Mouse (Mus musculus): ENCODE results near the gene Sec1. TPM values are rescaled to one million over a fixed set of nuclear protein-coding genes. Genes with fewer than 3 reads are reported as not detected.

The Sec1 gene
- total and polyA plus RNA-seq, 3 experiments = 0.02 TPM; not detected in 2

DNA sequence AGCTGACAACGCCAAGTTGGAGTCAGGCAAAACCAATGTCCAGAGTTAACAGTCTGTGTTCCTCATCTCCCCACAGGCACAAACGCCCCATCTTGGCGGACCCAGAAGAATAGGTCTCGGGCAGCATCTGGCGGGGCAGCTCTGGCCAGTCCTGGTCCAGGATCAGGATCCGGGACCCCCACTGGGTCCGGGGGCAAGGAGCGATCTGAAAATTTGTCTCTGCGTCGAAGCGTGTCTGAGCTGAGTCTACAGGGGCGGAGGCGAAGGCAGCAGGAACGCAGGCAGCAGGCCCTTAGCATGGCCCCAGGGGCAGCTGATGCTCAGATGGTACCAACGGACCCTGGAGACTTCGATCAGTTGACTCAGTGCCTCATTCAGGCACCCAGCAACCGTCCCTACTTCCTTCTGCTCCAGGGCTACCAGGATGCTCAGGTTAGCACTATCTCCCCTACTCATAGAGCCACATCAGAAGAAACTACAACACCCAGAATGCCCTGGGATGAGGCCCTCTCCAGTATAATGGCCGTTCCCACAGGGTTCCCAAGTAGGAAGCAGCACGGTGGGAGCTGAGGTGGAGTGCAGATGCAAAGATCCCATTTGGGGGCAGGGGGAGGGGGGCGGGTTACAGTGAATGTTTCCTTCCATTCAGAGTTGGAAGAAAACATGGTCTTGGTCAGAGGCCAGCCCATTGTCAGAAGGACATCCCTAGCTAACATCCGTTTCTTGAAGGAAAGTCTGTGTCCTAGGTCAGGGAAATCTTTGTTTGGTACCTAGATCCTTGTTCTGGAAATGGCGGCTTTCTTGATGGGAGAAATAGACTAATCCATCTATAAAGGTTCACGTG is 63.9 kb downstream of the Sec1 start:
- Histone ChIP-seq H3K27me3 (ENCODE audit: insufficient read depth, low read length) (peaks cover 15% of the 10 kb centered on the region; the same call in 1 of the 2 replicates), H3K36me3 (replicated peaks) (no peaks in the 10 kb centered on the region), H3K9me3 (replicated peaks) (peaks cover 9% of the 10 kb centered on the region), H3K4me3 (ENCODE audit: low read depth, low read length) (no peak overlapping the region), H3K4me1 (ENCODE audit: insufficient read depth, low read depth, low read length) (peaks cover 6% of the 10 kb centered on the region)
- no peak for ATAC-seq (ENCODE audit: extremely low read depth, insufficient number of reproducible peaks, low FRiP score, poor library complexity, severe bottlenecking)
- TF ChIP-seq POLR2AphosphoS5 (IDR thresholded peaks at IDR 0.05; ENCODE audit: insufficient replicate concordance, low read depth, low read length) (no peak), TAL1 (conservative IDR thresholded peaks at IDR 0.05; ENCODE audit: low read depth, low read length) (no peak), GATA2 (IDR thresholded peaks at IDR 0.05; ENCODE audit: borderline replicate concordance, low read depth, low read length) (no peak), GATA1 (IDR thresholded peaks at IDR 0.05; ENCODE audit: borderline replicate concordance, low read length) (no peak)
- DNase-seq (ENCODE audit: low spot score) = no peak

DNA sequence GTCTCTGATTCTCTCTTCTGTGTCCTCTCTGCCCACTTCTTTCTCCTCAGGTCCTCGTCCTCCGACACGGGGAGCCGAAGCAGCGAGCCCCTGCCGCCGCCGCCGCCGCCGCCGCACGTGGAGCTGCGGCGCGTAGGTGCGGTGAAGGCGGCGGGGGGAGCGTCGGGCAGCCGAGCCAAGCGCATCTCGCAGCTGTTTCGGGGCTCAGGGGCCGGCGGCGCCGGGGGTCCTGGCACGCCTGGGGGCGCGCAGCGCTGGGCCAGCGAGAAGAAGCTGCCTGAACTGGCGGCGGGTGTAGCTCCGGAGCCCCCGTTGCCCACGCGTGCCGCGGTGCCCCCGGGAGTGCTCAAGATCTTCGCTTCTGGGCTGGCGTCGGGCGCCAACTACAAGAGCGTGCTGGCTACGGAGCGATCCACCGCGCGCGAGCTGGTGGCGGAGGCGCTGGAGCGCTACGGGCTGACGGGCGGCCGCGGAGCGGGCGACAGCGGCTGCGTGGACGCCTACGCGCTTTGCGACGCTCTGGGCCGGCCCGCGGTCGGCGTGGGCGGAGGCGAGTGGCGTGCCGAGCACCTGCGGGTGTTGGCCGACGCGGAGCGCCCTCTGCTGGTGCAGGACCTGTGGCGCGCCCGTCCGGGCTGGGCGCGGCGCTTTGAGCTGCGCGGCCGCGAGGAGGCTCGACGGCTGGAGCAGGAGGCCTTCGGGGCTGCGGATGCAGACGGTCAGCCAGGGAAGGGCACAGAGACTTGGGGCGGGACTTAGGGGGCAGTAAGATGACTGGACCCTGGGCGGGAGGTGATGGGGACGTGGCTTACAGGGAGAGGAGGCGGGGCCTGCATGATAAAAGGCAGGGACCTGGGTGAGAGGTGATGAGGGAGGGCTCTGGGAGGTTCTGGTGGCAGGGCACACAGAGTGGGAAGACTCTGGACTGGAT is 65.6 kb downstream of the Sec1 start:
- H3K36me3 ChIP-seq (replicated peaks) = no peaks in the 10 kb centered on the region
- TF ChIP-seq CTCF (IDR thresholded peaks at IDR 0.05; ENCODE audit: low read depth, low read length) (no peak), TAL1 (conservative IDR thresholded peaks at IDR 0.05; ENCODE audit: low read depth, low read length) (no peak), GATA1 (IDR thresholded peaks at IDR 0.05; ENCODE audit: borderline replicate concordance, low read length) (no peak), POLR2AphosphoS5 (IDR thresholded peaks at IDR 0.05; ENCODE audit: insufficient replicate concordance, low read depth, low read length) (no peak), GATA2 (IDR thresholded peaks at IDR 0.05; ENCODE audit: borderline replicate concordance, low read depth, low read length) (no peak)
- no peak for ATAC-seq (ENCODE audit: extremely low read depth, insufficient number of reproducible peaks, low FRiP score, poor library complexity, severe bottlenecking)
- peaks cover 15% of the 10 kb centered on the region; the same call in 1 of the 2 replicates for H3K27me3 ChIP-seq (ENCODE audit: insufficient read depth, low read length)
- H3K4me1 ChIP-seq (ENCODE audit: insufficient read depth, low read depth, low read length) = no peaks in the 10 kb centered on the region
- H3K4me3 ChIP-seq (ENCODE audit: low read depth, low read length) = no peak overlapping the region; the same call in 1 of the 2 replicates
- peaks cover 9% of the 10 kb centered on the region for H3K9me3 ChIP-seq (replicated peaks)
- DNase-seq (ENCODE audit: low spot score) = no peak

Other genes with a start within 250 kb of the Sec1 start
Only the 20 nearest of the 34 such genes appear.
- gene Hsd17b14, start 139.5 kb downstream of the Sec1 start, total RNA-seq (2014; fragmentation: Nextera tagmentation) = 34.9 and 44.8 TPM in 2 replicates
- gene Hsd17b14, start 139.5 kb downstream of the Sec1 start, total RNA-seq (2017) = 8.2 and 14.5 TPM in 2 replicates
- gene Hsd17b14, start 139.5 kb downstream of the Sec1 start, polyA plus RNA-seq (2012) = 5.1 and 6.0 TPM in 2 replicates
- 149 and 178 TPM in 2 replicates for gene Bcat2, start 124.2 kb downstream of the Sec1 start, total RNA-seq (2014; fragmentation: Nextera tagmentation)
- 45.9 and 47.0 TPM in 2 replicates for gene Bcat2, start 124.2 kb downstream of the Sec1 start, total RNA-seq (2017)
- gene Bcat2, start 124.2 kb downstream of the Sec1 start, polyA plus RNA-seq (2012) = 73.1 and 114 TPM in 2 replicates
- not detected in 2 replicates for gene Fgf21, start 78.9 kb downstream of the Sec1 start, total RNA-seq (2014; fragmentation: Nextera tagmentation)
- gene Fgf21, start 78.9 kb downstream of the Sec1 start, total RNA-seq (2017) = 0.16 TPM in 1 of 2 replicates, not detected in the other
- not detected in 2 replicates for gene Fgf21, start 78.9 kb downstream of the Sec1 start, polyA plus RNA-seq (2012)
- gene Fut1, start 77.1 kb downstream of the Sec1 start, total RNA-seq (2014; fragmentation: Nextera tagmentation) = not detected in 2 replicates
- 0.16 TPM in 1 of 2 replicates, not detected in the other for gene Fut1, start 77.1 kb downstream of the Sec1 start, total RNA-seq (2017)
- not detected in 2 replicates for gene Fut1, start 77.1 kb downstream of the Sec1 start, polyA plus RNA-seq (2012)
- 0.68 TPM in 1 of 2 replicates, not detected in the other for gene Izumo1, start 72.6 kb downstream of the Sec1 start, total RNA-seq (2014; fragmentation: Nextera tagmentation)
- gene Izumo1, start 72.6 kb downstream of the Sec1 start, total RNA-seq (2017) = 0.05 TPM in 1 of 2 replicates, not detected in the other
- gene Izumo1, start 72.6 kb downstream of the Sec1 start, polyA plus RNA-seq (2012) = 0.10 and 0.12 TPM in 2 replicates
- 0.60 and 0.83 TPM in 2 replicates for gene Rasip1, start 66.9 kb downstream of the Sec1 start, total RNA-seq (2014; fragmentation: Nextera tagmentation)
- gene Rasip1, start 66.9 kb downstream of the Sec1 start, total RNA-seq (2017) = 0.06 and 0.11 TPM in 2 replicates
- gene Rasip1, start 66.9 kb downstream of the Sec1 start, polyA plus RNA-seq (2012) = 0.90 and 0.95 TPM in 2 replicates
- not detected in 2 replicates for gene Mamstr, start 54.4 kb downstream of the Sec1 start, total RNA-seq (2014; fragmentation: Nextera tagmentation)
- not detected in 2 replicates for gene Mamstr, start 54.4 kb downstream of the Sec1 start, total RNA-seq (2017)
- not detected in 2 replicates for gene Mamstr, start 54.4 kb downstream of the Sec1 start, polyA plus RNA-seq (2012)
- gene Fut2, start 28.0 kb downstream of the Sec1 start, total RNA-seq (2014; fragmentation: Nextera tagmentation) = not detected in 2 replicates
- gene Fut2, start 28.0 kb downstream of the Sec1 start, total RNA-seq (2017) = 0.38 TPM in 1 of 2 replicates, not detected in the other
- not detected in 2 replicates for gene Fut2, start 28.0 kb downstream of the Sec1 start, polyA plus RNA-seq (2012)
- gene Ntn5, start 10.4 kb downstream of the Sec1 start, total RNA-seq (2014; fragmentation: Nextera tagmentation) = not detected in 2 replicates
- not detected in 2 replicates for gene Ntn5, start 10.4 kb downstream of the Sec1 start, total RNA-seq (2017)
- gene Ntn5, start 10.4 kb downstream of the Sec1 start, polyA plus RNA-seq (2012) = 0.21 and 0.29 TPM in 2 replicates
- 0.92 and 3.5 TPM in 2 replicates for gene Car11, start 5.4 kb upstream of the Sec1 start, total RNA-seq (2014; fragmentation: Nextera tagmentation)
- gene Car11, start 5.4 kb upstream of the Sec1 start, total RNA-seq (2017) = 0.16 and 0.58 TPM in 2 replicates
- gene Car11, start 5.4 kb upstream of the Sec1 start, polyA plus RNA-seq (2012) = 0.63 and 0.78 TPM in 2 replicates
- gene Dbp, start 10.7 kb upstream of the Sec1 start, total RNA-seq (2014; fragmentation: Nextera tagmentation) = 22.8 and 30.2 TPM in 2 replicates
- gene Dbp, start 10.7 kb upstream of the Sec1 start, total RNA-seq (2017) = 33.7 and 37.8 TPM in 2 replicates
- gene Dbp, start 10.7 kb upstream of the Sec1 start, polyA plus RNA-seq (2012) = 18.0 and 23.0 TPM in 2 replicates
- 3,054 and 3,291 TPM in 2 replicates for gene Rpl18, start 21.1 kb upstream of the Sec1 start, total RNA-seq (2014; fragmentation: Nextera tagmentation)
- gene Rpl18, start 21.1 kb upstream of the Sec1 start, total RNA-seq (2017) = 1,837 and 1,972 TPM in 2 replicates
- 14,383 and 17,578 TPM in 2 replicates for gene Rpl18, start 21.1 kb upstream of the Sec1 start, polyA plus RNA-seq (2012)
- gene Sphk2, start 23.6 kb upstream of the Sec1 start, total RNA-seq (2014; fragmentation: Nextera tagmentation) = 16.3 and 21.4 TPM in 2 replicates
- gene Sphk2, start 23.6 kb upstream of the Sec1 start, total RNA-seq (2017) = 9.3 and 9.8 TPM in 2 replicates
- 96.0 and 115 TPM in 2 replicates for gene Sphk2, start 23.6 kb upstream of the Sec1 start, polyA plus RNA-seq (2012)
- 0.34 and 0.38 TPM in 2 replicates for gene Fam83e, start 26.8 kb upstream of the Sec1 start, total RNA-seq (2014; fragmentation: Nextera tagmentation)
- 1.2 and 1.3 TPM in 2 replicates for gene Fam83e, start 26.8 kb upstream of the Sec1 start, total RNA-seq (2017)
- 0.49 and 0.77 TPM in 2 replicates for gene Fam83e, start 26.8 kb upstream of the Sec1 start, polyA plus RNA-seq (2012)
- gene Spaca4, start 31.4 kb upstream of the Sec1 start, total RNA-seq (2014; fragmentation: Nextera tagmentation) = not detected in 2 replicates
- gene Spaca4, start 31.4 kb upstream of the Sec1 start, total RNA-seq (2017) = not detected in 2 replicates
- gene Spaca4, start 31.4 kb upstream of the Sec1 start, polyA plus RNA-seq (2012) = not detected in 2 replicates
- 1.1 TPM in 1 of 2 replicates, not detected in the other for gene Lmtk3, start 89.3 kb upstream of the Sec1 start, total RNA-seq (2014; fragmentation: Nextera tagmentation)
- gene Lmtk3, start 89.3 kb upstream of the Sec1 start, total RNA-seq (2017) = not detected in 2 replicates
- 0.03 TPM in 2 replicates for gene Lmtk3, start 89.3 kb upstream of the Sec1 start, polyA plus RNA-seq (2012)
- not detected in 2 replicates for gene Sult2b1, start 90.3 kb upstream of the Sec1 start, total RNA-seq (2014; fragmentation: Nextera tagmentation)
- 0.05 and 0.35 TPM in 2 replicates for gene Sult2b1, start 90.3 kb upstream of the Sec1 start, total RNA-seq (2017)
- not detected in 2 replicates for gene Sult2b1, start 90.3 kb upstream of the Sec1 start, polyA plus RNA-seq (2012)
- gene Cyth2, start 120.2 kb upstream of the Sec1 start, total RNA-seq (2014; fragmentation: Nextera tagmentation) = 14.5 and 18.5 TPM in 2 replicates
- gene Cyth2, start 120.2 kb upstream of the Sec1 start, total RNA-seq (2017) = 40.9 and 47.6 TPM in 2 replicates
- gene Cyth2, start 120.2 kb upstream of the Sec1 start, polyA plus RNA-seq (2012) = 85.5 and 121 TPM in 2 replicates
- gene Kcnj14, start 130.4 kb upstream of the Sec1 start, total RNA-seq (2014; fragmentation: Nextera tagmentation) = 0.30 TPM in 1 of 2 replicates, not detected in the other
- gene Kcnj14, start 130.4 kb upstream of the Sec1 start, total RNA-seq (2017) = 0.23 and 0.33 TPM in 2 replicates
- 0.39 and 0.57 TPM in 2 replicates for gene Kcnj14, start 130.4 kb upstream of the Sec1 start, polyA plus RNA-seq (2012)
- 10.2 and 16.9 TPM in 2 replicates for gene Grwd1, start 136.5 kb upstream of the Sec1 start, total RNA-seq (2014; fragmentation: Nextera tagmentation)
- gene Grwd1, start 136.5 kb upstream of the Sec1 start, total RNA-seq (2017) = 20.6 and 21.9 TPM in 2 replicates
- gene Grwd1, start 136.5 kb upstream of the Sec1 start, polyA plus RNA-seq (2012) = 62.9 and 72.8 TPM in 2 replicates